Mouse (Mus musculus): ENCODE data around the gene Mdh1.

DNA sequence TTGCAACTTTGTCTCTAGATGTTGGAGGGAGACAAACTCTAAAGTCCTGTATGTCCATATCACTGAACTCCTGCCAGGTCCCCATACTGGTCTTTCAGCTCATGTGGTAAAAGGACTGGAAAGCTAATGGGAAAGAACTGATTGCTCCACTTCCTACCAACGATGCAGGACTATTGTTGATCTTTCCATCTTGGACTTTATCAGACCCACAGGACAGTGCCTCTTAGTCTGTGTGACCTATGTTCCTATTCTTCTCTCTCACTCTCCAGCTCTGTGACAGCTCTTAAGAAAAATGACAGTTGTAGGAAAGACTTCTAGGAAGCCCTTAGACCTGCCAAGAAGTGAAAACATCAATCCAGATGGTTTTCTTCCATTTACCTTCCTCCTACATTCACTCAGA, 25.5 kb downstream of the Mdh1 start:
- TF ChIP-seq CTCF (IDR thresholded peaks at IDR 0.05; ENCODE audit: low read depth) = no peak
- TF ChIP-seq EP300 (IDR thresholded peaks at IDR 0.05; ENCODE audit: low read depth) = no peak

Data from liver, postnatal 0 days (tissue).